Mouse (Mus musculus) T-helper 1 cell (primary cell): Measurements from ENCODE around the gene Sebox.
"Not testable (repeated sequence)": the region's sequence is repeated elsewhere in the genome, so short reads cannot be mapped to it uniquely, and the experiment has no call there.

Source experiments
- in situ Hi-C: fragments of 300-600 bp; cut with MboI, MseI; formaldehyde crosslinking; loops from one replicate; pipeline ENCODE4 v1.15.1; 2025; ENCODE audit warnings: high pct_unique_total_duplicates

Sebox gene

DNA sequence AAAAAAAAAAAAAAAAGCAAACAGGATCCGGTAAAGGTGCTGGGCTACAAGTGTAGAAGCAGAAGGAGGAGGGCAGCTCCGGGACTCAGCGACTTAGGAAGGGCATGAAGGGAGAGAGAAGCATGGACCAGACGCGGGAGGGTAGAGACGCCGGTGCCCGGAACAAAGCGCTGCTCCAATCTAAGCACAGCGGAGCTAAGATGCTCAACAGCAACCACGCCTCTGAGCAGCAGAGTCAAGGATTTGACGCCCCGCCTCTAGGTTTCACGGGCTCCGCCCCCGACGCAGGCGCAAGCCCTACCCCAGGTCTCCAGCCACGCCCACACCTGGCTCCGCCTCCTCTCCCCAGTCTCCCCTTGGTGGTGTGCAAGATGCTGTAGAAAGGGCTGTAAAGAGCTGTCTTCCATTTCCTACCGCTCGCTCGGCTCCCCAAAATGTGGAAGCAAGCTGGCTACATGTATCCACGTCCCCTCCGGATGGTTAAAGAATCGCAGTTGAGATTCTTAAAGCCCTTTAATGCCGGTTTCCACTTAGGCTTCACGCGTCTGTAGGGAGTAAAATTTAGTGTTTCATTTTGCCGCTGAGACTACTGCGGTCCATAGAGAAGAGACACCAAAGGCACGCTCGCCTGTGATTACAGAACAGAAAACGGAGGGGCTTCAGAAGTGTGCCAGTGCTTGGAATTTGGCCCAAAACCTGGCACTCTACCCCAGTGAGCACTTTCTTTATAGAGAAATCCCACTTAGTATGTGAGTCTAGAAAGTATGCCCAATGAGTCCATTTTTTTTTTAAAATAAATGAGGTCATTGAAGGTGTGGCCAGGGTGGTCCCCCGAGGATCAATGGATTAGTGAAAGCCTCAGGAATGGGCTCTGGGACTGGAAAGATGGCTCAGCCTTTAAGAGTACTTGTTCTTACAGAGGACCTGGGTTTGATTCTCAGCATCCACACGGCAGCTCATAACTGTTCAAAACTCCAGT, 5.4 kb upstream of the Sebox start, which contains the start of gene Sarm1:
Gene Sarm1, minus strand, starts transcription at position 211 of the 979 bp plus-strand sequence.
- in situ Hi-C loops, result no loop called here

DNA sequence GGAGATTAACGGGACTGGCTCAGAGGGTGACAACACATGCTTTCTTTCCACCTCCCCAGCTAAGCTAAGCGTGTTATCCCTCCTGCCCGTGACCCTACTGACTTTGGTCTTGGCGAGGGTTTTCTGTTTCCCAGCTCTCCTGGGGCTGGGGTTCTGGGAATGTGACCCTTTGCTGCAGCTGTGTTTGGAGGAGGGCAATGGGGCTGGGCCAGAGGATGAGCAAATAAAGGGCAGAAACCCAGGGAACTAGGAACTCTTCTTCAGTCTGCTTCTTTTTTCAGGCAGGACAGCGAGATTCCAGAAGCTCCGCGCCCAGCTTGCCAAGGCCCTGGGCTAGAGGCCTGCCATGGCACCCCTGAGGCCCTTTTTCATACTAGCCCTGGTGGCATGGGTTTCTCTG, 4.2 kb upstream of the Sebox start, which contains the start of gene Vtn:
Gene Vtn, plus strand, starts transcription at position 88 of the 400 bp plus-strand sequence.
- in situ Hi-C loops, result no loop called here

DNA sequence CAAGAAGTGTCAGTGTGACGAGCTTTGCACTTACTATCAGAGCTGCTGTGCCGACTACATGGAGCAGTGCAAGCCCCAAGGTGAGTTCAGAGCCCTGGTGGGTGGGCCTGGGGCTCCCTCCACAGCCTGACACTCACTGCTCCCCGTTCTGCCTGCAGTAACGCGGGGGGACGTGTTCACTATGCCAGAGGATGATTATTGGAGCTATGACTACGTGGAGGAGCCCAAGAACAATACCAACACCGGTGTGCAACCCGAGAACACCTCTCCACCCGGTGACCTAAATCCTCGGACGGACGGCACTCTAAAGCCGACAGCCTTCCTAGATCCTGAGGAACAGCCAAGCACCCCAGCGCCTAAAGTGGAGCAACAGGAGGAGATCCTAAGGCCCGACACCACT, 3.7 kb upstream of the Sebox start:
- in situ Hi-C loops, result no loop called here

DNA sequence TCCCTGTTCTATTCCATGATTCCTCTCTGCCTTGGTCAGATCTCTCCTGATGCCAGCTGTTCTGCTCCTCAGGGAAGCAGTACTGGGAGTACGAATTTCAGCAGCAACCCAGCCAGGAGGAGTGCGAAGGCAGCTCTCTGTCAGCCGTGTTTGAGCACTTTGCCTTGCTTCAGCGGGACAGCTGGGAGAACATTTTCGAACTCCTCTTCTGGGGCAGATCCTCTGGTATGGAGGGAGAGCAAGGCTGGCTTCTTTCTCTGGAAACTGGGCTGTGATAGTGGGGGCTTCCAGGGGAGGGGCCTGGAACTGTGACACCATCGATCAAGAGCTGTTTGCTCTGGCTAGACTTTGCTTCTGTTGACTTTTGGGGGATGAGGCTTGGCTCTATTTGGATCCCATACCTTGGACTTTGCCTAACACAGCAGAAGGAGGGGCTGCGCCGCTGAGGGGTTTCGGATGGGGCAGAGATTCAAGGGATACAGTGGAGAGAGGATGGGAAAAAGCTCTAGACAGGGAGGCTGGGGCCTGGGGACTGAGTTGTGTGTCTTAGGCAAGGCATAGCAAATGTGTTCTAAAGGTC, 2.5 kb upstream of the Sebox start:
- in situ Hi-C loops, result loop anchor here (10.0 kb wide), 1 partner anchor 1464 kb away; the partner anchor contains the start of gene Utp6

DNA sequence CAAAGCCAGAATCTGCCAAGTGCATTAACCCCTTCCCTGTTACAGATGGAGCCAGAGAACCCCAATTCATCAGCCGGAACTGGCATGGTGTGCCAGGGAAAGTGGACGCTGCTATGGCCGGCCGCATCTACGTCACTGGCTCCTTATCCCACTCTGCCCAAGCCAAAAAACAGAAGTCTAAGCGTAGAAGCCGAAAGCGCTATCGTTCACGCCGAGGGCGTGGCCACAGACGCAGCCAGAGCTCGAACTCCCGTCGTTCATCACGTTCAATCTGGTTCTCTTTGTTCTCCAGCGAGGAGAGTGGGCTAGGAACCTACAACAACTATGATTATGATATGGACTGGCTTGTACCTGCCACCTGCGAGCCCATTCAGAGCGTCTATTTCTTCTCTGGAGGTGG, 1.7 kb upstream of the Sebox start:
- in situ Hi-C loops, result loop anchor here (10.0 kb wide), 1 partner anchor 1463 kb away; the partner anchor contains the start of gene Utp6

DNA sequence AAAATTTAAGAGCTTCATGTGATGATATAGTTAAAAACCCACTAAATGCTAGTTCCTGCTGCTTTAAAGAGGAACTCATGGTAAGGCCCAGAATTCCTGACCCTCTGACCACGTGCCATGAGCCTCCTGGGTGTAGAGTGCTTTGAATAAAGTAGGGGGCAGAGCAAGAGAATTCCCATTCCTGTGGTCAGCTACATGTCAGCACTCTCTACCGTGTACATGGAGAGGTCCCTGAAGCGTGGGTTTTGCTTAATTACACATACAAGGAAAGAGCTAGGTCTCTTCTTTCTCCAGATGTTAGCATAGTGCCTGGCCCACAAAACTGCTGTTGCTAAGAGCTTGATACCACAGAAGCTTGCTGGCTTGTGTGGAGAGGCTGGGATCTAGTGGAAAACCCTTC, 2.2 kb downstream of the Sebox start:
- in situ Hi-C loops, result loop anchor here (10.0 kb wide), 1 partner anchor 1459 kb away; the partner anchor contains the start of gene Utp6

DNA sequence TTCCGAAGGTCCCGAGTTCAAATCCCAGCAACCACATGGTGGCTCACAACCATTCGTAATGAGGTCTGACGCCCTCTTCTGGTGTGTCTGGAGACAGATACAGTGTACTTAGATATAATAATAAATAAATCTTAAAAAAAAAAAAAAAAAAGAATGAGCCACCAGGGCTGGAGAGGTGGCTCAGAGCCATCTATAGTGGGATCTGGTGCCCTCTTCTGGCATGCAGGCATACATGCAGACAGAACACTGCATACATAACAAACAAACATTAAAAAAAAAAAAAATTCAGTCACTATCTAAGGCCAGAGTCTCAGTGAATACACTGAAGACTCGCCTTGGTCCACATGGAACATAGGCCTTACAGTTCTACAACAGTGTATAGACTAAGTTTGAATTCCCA, 5.9 kb downstream of the Sebox start:
- in situ Hi-C loops, result loop anchor here (10.0 kb wide), 1 partner anchor 1456 kb away; the partner anchor contains the start of gene Utp6

DNA sequence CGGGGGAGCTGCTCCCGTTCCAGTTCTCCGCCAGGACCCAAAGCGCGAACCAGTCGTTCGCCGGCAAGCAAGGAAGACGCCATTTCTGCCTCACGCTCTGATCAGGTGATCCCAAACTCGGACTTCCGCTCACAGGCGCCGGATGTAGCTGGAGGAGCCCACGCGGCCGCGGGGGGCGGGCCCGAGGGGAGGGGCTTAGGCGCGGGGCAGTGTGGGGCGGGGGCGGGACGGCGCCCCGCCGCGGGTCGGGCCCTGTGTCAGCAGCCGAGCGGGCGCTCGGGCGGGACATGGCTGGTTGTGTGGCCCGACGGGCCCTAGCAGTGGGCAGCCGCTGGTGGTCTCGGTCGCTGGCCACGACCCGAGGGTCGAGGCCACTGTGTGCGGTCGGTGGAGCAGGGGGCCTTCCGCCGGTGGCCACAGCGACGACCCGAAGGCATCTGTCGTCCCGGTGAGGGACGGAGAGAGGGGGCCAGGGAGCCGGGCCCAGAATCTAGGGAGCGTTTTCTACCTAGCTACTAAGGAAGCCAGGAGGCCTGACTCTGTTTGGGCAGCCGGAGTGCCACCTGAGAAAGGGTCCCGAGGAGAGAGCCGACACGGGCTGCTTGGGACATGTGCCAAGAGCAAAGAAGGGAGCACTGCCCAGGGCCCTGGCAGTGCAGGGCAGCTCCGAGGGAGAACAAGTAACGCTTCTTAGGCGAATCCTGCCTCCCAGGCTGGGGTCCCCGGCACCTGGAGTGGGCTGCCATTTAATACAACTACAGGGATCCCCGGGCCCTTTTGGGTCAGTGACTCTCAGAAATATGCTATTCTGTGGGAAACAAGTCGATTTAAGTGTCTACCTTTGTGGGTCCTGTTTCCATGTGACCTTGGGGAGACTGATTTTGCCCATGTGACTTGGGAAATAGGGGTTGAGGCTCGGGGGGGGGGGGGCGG, 9.0 kb downstream of the Sebox start, which contains the start of the genes Tmem199 and Poldip2:
Gene Tmem199, minus strand, starts transcription at position 148 of the 933 bp plus-strand sequence.
Gene Poldip2, plus strand, starts transcription at position 169 of the 933 bp plus-strand sequence.
- in situ Hi-C loops, result no loop called here

DNA sequence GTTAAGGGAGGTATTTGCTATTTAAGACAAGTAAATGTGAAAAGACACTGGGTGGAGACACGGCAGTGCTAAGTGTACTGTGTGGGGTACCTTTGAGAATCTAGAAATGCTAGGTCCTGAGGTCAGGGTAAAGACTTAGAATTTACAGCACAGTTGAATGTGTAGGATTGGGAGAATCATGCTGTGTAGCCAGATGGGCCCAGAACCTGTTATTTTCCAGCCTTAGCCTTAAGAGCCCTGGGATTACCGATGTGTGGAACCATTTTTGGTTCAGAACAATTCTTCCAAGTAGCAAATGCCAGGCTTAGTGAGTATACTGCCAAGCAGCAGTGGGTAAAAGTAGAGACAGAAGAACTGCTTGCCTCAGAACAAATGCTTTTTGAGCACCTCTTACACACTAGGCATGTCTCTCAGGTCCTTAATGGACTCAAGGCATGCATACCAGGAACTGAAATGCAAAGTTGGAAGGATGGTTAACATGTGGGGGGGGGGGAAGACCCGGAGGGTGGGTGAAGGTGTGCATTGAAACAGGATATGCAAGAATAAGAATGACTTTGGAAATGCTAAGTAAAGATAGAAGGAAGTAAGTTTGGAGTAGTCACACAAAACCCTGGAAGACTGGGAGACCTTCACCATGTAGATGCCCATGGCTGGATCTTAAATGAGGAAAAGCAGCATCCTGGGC, 10.0 kb downstream of the Sebox start:
- in situ Hi-C loops, result no loop called here

DNA sequence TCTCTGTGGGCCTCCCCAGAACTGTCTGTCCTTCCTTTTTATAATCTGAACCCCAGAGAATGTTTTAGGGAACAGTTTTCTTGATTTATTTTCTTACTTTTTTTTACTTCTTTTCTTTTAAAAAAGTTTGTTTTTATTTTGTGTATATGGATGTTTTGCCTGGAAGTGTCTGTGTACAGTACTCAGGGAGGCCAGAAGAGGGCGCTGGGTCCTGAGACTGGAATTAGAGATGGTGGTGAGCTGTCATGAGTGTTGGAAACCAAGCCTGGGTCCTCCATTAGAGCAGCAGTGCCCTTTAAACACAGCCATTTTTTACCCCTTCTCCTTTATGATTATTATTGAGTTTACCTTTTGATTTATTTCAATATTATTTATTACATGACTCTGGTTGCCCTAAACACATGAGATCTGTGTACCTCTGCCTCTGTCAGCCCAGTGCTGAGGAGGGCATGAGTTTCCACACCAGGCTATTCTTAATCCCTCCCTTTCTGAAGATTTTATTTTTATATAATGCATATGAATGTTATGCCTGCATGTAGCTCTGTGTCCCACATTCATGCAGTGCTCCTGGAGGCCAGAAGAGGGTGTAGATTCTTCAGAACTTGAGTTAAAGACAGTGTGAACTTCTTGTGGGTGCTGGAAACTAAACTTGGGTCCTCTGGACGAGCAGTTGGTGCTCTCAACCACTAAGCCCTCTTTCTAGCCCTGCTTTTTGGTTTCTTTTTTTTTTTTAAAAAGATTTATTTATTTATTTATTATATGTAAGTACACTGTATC, 12.5 kb downstream of the Sebox start:
- in situ Hi-C loops, result no loop called here

DNA sequence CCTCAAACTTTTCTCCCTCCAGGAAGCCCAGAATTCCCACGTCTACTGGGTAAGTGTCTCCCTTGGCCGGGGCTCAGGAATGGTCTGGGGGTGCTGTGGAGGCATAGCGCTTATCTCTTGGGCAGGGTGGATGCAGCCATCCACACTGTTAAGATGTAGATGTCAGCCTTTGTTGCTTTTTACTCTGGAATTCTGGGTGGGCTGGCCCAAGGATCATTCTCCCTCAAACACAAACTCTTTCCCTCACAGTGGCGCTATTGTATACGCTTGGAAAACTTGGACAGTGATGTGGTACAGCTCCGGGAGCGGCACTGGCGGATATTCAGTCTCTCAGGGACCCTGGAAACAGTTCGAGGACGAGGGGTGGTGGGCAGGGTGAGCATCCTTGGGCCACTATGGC, 15.7 kb downstream of the Sebox start:
- in situ Hi-C loops, result no loop called here

DNA sequence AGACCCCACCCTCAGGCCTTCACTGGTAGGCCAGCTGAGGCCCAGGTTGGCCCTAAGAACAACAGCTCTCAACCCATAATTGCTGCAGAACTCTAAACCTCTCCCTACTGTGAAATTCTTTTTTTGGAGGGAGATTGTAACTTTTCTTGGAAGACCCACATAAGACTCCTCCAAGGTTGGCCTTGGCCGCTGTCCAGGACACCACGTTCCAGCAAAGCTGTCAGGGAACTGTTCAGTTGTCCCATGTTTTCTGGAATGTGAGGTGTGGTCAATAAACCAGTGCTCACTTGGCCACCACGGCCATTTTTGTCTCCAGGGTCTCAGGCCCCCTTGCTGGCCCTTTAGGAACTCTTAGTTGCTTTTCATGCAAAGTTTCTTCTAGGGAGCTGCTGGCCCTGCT, 18.6 kb downstream of the Sebox start:
- in situ Hi-C loops, result no loop called here

DNA sequence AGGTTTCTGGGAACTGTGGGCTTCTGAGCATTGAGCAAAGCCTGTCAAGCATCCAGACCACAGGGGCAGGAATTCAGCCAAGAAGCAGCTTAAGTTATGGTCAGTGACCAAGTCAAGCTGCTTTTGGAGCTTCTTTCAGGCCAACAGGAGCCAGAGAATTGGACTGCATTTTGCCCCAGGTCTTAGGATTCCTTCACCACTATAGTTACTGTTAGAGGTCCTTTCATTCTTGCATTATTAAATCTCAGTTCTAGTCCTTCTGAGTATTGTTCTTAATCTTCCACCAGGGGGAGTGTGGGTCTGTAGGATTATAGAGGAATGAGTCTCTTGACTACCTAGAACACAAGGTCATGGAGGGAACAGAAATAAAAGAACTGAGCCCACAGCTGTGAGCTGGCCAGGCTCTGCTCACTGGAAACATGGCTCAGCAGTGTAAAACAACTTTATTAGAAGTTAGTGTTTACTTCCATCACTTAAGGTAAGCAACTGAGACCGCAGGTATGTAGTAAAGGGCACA, 19.3 kb downstream of the Sebox start:
- in situ Hi-C loops, result no loop called here

DNA sequence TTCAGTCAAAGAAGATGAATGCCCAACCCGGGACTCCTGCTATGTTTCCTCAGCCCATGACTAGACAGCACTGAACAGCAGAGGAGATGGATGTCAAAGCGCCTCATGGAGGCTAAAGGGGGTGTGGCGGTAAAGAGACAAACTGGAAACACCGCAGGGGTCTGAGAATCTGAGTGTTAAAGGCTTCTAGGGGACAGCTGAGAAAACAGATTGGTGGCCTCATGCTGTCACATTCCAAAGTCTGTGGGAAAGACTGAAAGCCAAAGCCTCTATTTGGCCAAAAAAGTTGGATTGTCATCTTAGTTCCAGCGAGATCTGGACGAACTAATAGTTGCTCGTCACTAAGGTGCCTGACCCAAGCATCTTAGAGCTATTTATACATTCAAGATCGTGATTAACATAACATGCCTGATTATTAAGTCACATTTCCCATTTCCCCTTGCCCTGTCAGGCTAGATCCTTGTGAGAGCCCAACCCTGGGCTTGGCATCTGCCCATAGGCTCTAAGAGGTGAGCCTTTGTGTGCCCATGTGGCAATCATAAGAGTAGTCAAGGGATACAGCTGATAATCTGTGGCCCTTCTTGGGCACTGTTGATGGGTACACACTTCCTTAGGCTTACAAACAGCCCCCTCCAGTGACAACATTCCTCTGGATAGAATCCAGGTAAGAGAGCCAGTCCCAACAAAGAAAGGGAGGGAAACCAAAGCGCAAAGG, 20.2 kb downstream of the Sebox start:
- in situ Hi-C loops, result no loop called here

DNA sequence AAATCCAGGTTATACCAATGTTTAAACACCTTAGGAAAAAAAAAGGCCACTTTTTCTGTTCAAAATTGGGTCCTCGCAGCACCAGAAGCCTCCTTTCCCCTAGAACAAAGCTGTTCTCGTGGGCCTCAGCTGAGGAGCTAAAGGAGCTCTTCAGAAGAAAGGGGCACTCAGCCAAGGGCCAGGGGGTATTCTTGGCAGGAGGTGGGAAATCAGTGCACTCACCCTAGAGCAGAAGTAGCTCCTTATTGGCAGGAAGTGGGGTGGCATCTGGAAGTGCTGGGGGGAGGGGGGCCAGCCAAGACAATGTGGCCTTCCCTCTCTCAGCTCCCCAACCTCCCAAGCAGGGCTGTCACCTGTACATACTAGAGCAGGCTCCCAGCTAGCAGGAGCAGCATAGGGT, 21.6 kb downstream of the Sebox start:
- in situ Hi-C loops, result no loop called here

DNA sequence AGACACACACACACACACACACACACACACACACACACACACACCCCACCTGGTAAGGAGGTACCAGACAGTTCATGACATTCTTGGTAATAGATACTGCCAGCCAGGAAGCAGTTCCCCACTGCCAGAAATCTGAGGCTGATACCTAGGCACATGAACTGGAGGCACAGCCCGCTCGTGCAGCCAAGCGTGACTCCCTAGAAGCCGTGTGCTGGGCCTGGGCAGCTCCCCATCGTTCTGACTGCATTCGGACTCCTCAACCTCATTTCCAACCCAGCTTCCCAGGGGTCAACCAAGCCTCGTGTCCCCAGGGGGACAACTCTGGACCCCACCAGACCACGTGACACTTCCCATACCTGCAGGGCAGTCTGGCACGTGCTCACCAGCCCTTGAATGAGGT, 25.5 kb downstream of the Sebox start:
- in situ Hi-C loops, result no loop called here

DNA sequence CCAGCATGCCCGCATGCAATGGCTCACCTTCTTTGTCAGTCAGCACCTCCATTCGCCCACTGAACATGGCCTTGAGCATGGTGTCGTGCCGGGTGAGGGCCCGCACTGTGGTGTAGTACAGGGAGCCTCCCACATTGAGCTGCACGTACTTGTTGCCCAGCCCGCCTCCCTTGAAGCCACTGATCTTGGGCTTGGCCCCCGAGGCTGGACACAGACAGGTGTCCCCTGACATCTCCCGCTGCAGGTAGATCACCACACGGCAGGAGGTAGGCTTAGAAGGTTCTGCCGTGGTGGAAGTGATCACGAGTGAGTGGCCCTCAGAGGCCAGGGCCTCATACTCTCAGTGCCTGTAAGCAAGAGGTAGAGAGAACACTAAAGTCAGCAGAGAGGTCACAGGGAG, 26.8 kb downstream of the Sebox start:
- in situ Hi-C loops, result no loop called here

DNA sequence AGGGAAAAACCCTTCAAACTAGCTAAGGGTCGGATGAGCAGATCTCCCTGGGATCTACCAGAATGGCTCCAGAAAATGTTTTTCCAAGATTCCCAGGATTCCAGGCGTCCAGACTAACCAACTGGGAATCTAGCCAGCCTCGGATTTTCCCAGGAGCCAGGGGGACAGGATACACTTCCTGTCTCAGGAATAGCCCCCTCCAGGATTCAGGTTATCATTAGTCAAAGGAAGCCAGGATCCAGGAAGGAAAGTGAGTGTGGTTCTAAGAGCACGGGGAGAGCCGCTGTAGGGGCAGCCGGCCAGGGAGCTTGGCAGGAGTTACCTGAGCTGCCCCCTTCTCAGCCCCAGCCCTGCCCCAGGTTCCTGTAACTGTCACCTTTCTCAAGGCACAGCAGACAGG, 27.8 kb downstream of the Sebox start:
- in situ Hi-C loops, result no loop called here

DNA sequence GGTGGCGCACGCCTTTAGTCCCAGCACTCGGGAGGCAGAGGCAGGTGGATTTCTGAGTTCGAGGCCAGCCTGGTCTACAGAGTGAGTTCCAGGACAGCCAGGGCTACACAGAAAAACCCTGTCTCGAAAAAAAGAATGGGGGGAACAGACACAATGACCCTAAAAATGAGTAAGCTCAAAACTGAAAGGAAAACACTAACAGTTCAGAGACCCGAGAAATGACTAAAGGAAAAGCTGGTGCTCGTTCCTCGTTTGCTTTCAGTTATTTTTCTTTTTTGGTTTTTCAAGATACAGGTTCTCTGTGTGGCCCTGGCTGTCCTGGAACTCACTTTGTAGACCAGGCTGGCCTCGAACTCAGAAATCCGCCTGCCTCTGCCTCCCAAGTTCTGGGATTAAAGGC, 28.3 kb downstream of the Sebox start:
- in situ Hi-C loops, result not testable (repeated sequence)
